Mouse (Mus musculus) heart, embryonic 10.5 days (tissue): Measurements from ENCODE around the gene Arf6. TPM values are rescaled to one million over a fixed set of nuclear protein-coding genes. Genes with fewer than 3 reads are reported as not detected.

Experiments used
- DNase-seq: peaks from one replicate; pipeline ENCODE4 v3.0.0-alpha.2; 2017; ENCODE audit warnings: low spot score
- H3K27ac ChIP-seq: fragments of 300-500 bp; sonication (generic); 2 replicates; pipeline ENCODE4 v1.5.1; 2016; ENCODE audit warnings: mild to moderate bottlenecking
- H3K27me3 ChIP-seq: fragments of 300-500 bp; sonication (generic); 2 replicates; pipeline ENCODE4 v1.6.1; 2016; ENCODE audit warnings: mild to moderate bottlenecking; ENCODE audit not compliant: poor library complexity, insufficient read depth, severe bottlenecking
- H3K36me3 ChIP-seq: fragments of 300-500 bp; sonication (generic); 2 replicates; pipeline ENCODE4 v1.6.1; 2016; ENCODE audit warnings: mild to moderate bottlenecking, moderate library complexity
- H3K4me1 ChIP-seq: fragments of 300-500 bp; sonication (generic); 2 replicates; pipeline ENCODE4 v1.6.1; 2016; ENCODE audit warnings: mild to moderate bottlenecking
- H3K4me3 ChIP-seq: fragments of 300-500 bp; sonication (generic); 2 replicates; pipeline ENCODE4 v1.5.1; 2016; ENCODE audit warnings: mild to moderate bottlenecking, moderate library complexity
- H3K9me3 ChIP-seq: fragments of 300-500 bp; sonication (generic); 2 replicates; pipeline ENCODE4 v1.6.1; 2016; ENCODE audit warnings: mild to moderate bottlenecking, moderate library complexity
- WGBS: fragments of 180-500 bp; shearing (Covaris S2); methylation state at CpG from one replicate; pipeline ENCODE4 v1.1.7; 2016; 5-methylcytosine and 5-hydroxymethylcytosine counted together
- polyA plus RNA-seq: library from polyadenylated mRNA; unstranded; fragments of >200 nt; fragmentation: Nextera tagmentation; extraction: Ambion mirVana; gene quantifications from 2 replicates; pipeline ENCODE4 v1.2.1, GENCODE M21; 2016

The Arf6 gene
- polyA plus RNA-seq, 1 experiment from 2014 or later: 50.4 TPM

GRCm38 (mm10) chr12:69402100-69402499 lies 30.1 kb downstream of the Arf6 start:
- Histone ChIP-seq H3K4me3 (no peak overlapping the region), H3K4me1 (no peaks in the 10 kb centered on the region), H3K36me3 (no peaks in the 10 kb centered on the region), H3K27ac (no peak overlapping the region), H3K9me3 (no peaks in the 10 kb centered on the region), H3K27me3 (no peaks in the 10 kb centered on the region)
- DNase-seq: no peak
- WGBS: 54% methylated on average over 9 of the region's 9 CpGs

- DNase-seq: no peak
- 88% methylated on average over 13 of the region's 13 CpGs for WGBS
- no peaks in the 10 kb centered on the region for H3K36me3 ChIP-seq
- no peak overlapping the region for H3K4me3 ChIP-seq
- no peaks in the 10 kb centered on the region for H3K9me3 ChIP-seq
- H3K27me3 ChIP-seq: no peaks in the 10 kb centered on the region
- H3K4me1 ChIP-seq: no peaks in the 10 kb centered on the region
- H3K27ac ChIP-seq: no peak overlapping the region
These were observed 30.7 kb downstream of the Arf6 start for GRCm38 (mm10) chr12:69402594-69403167.

GRCm38 (mm10) chr12:69410767-69411166 lies 38.8 kb downstream of the Arf6 start:
- H3K27me3 ChIP-seq: no peaks in the 10 kb centered on the region
- H3K27ac ChIP-seq: no peak overlapping the region
- no peaks in the 10 kb centered on the region for H3K9me3 ChIP-seq
- DNase-seq: no peak
- 0 out of 2 replicates have a peak, but pooled peaks cover 3% of the 10 kb centered on the region for H3K4me1 ChIP-seq
- H3K4me3 ChIP-seq: no peak overlapping the region
- H3K36me3 ChIP-seq: no peaks in the 10 kb centered on the region
- 75% methylated on average over 5 of the region's 5 CpGs for WGBS

GRCm38 (mm10) chr12:69411936-69412335 lies 40.0 kb downstream of the Arf6 start:
- Histone ChIP-seq H3K27ac (no peak overlapping the region), H3K4me1 (0 out of 2 replicates have a peak, but pooled peaks cover 3% of the 10 kb centered on the region), H3K4me3 (no peak overlapping the region), H3K27me3 (no peaks in the 10 kb centered on the region), H3K9me3 (no peaks in the 10 kb centered on the region), H3K36me3 (no peaks in the 10 kb centered on the region)
- 48% methylated on average over 4 of the region's 4 CpGs for WGBS
- no peak for DNase-seq

GRCm38 (mm10) chr12:69413303-69413702 lies 41.4 kb downstream of the Arf6 start:
- 80% methylated on average over 3 of the region's 3 CpGs for WGBS
- Histone ChIP-seq H3K4me1 (0 out of 2 replicates have a peak, but pooled peaks cover 6% of the 10 kb centered on the region), H3K27ac (no peak overlapping the region), H3K9me3 (no peaks in the 10 kb centered on the region), H3K27me3 (no peaks in the 10 kb centered on the region), H3K4me3 (no peak overlapping the region), H3K36me3 (no peaks in the 10 kb centered on the region)
- DNase-seq: no peak

GRCm38 (mm10) chr12:69414826-69415572 lies 43.0 kb downstream of the Arf6 start:
- Histone ChIP-seq H3K9me3 (no peaks in the 10 kb centered on the region), H3K27ac (no peak overlapping the region), H3K4me3 (no peak overlapping the region), H3K36me3 (no peaks in the 10 kb centered on the region), H3K4me1 (0 out of 2 replicates have a peak, but pooled peaks cover 6% of the 10 kb centered on the region), H3K27me3 (no peaks in the 10 kb centered on the region)
- 59% methylated on average over 4 of the region's 4 CpGs for WGBS
- no peak for DNase-seq

GRCm38 (mm10) chr12:69416793-69417192 lies 44.8 kb downstream of the Arf6 start:
- no peak for DNase-seq
- WGBS: 68% methylated on average over 7 of the region's 7 CpGs
- Histone ChIP-seq H3K36me3 (no peaks in the 10 kb centered on the region), H3K27me3 (no peaks in the 10 kb centered on the region), H3K4me1 (0 out of 2 replicates have a peak, but pooled peaks cover 6% of the 10 kb centered on the region), H3K9me3 (no peaks in the 10 kb centered on the region), H3K27ac (no peak overlapping the region), H3K4me3 (no peak overlapping the region)

- 60% methylated on average over 9 of the region's 9 CpGs for WGBS
These were observed 45.8 kb downstream of the Arf6 start for GRCm38 (mm10) chr12:69417701-69418291.

GRCm38 (mm10) chr12:69418606-69419005 lies 46.7 kb downstream of the Arf6 start:
- Histone ChIP-seq H3K4me3 (no peak overlapping the region), H3K36me3 (no peaks in the 10 kb centered on the region), H3K27me3 (no peaks in the 10 kb centered on the region), H3K9me3 (no peaks in the 10 kb centered on the region), H3K27ac (no peak overlapping the region), H3K4me1 (0 out of 2 replicates have a peak, but pooled peaks cover 6% of the 10 kb centered on the region)
- WGBS: 90% methylated on average over 13 of the region's 13 CpGs
- DNase-seq: no peak

More at GRCm38 (mm10) chr12:69417701-69418291, 45.8 kb downstream of the Arf6 start:
- Histone ChIP-seq H3K27me3 (no peaks in the 10 kb centered on the region), H3K36me3 (no peaks in the 10 kb centered on the region), H3K4me3 (no peak overlapping the region), H3K27ac (no peak overlapping the region), H3K9me3 (no peaks in the 10 kb centered on the region), H3K4me1 (0 out of 2 replicates have a peak, but pooled peaks cover 6% of the 10 kb centered on the region)
- DNase-seq: no peak

- Histone ChIP-seq H3K4me1 (0 out of 2 replicates have a peak, but pooled peaks cover 6% of the 10 kb centered on the region), H3K27me3 (no peaks in the 10 kb centered on the region), H3K9me3 (no peaks in the 10 kb centered on the region), H3K27ac (no peak overlapping the region), H3K36me3 (no peaks in the 10 kb centered on the region), H3K4me3 (no peak overlapping the region)
- WGBS: 83% methylated on average over 14 of the region's 14 CpGs
- DNase-seq: no peak
These were observed 47.2 kb downstream of the Arf6 start for GRCm38 (mm10) chr12:69419017-69419605.

- H3K4me1 ChIP-seq: peaks cover 10% of the 10 kb centered on the region; the same call in 1 of the 2 replicates
- H3K9me3 ChIP-seq: no peaks in the 10 kb centered on the region
- 83% methylated on average over 4 of the region's 4 CpGs for WGBS
- H3K27me3 ChIP-seq: no peaks in the 10 kb centered on the region
- no peak overlapping the region for H3K27ac ChIP-seq
- no peak overlapping the region for H3K4me3 ChIP-seq
- DNase-seq: no peak
- no peaks in the 10 kb centered on the region for H3K36me3 ChIP-seq
These were observed 47.7 kb downstream of the Arf6 start for GRCm38 (mm10) chr12:69419606-69420005.

- H3K4me3 ChIP-seq: no peak overlapping the region
- DNase-seq: no peak
- no peaks in the 10 kb centered on the region for H3K9me3 ChIP-seq
- WGBS: 48% methylated on average over 2 of the region's 3 CpGs
- H3K4me1 ChIP-seq: peaks cover 15% of the 10 kb centered on the region
- H3K27ac ChIP-seq: no peak overlapping the region
- no peaks in the 10 kb centered on the region for H3K27me3 ChIP-seq
- H3K36me3 ChIP-seq: no peaks in the 10 kb centered on the region
These were observed 48.8 kb downstream of the Arf6 start for GRCm38 (mm10) chr12:69420716-69421115.
